Mouse (Mus musculus): ENCODE results near the gene Rack1. TPM values are rescaled to one million over a fixed set of nuclear protein-coding genes. Genes with fewer than 3 reads are reported as not detected.
A peak's percentile ranks its signal among the peaks of the same experiment; 100 is the strongest.
"Not testable (repeated sequence)": the region's sequence is repeated elsewhere in the genome, so short reads cannot be mapped to it uniquely, and the experiment has no call there.

The Rack1 gene
- total and polyA plus RNA-seq, 3 experiments = 1,964 to 7,700 (median 2,188) TPM

DNA sequence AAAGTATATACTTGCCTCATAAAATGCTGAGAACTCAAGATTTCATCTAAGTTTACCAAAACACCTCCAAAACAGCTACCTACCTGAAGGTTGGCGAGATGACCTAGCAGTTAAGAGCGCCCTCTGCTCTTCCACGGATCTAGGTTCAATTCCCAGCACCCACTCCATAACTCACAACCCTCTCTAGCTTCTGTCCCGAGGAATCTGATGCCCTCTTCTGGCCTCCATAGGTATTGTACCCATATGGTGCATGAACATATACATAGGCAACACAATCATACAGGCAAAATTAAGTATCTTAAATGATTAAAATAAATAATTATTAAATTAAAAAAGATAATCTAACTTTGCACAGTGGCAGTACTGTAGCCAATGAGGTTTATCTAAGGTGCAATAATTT lies 17.9 kb upstream of the Rack1 start:
- Histone ChIP-seq H3K4me3 (ENCODE audit: low read depth, low read length) (no peak overlapping the region), H3K36me3 (replicated peaks) (no peaks in the 10 kb centered on the region), H3K4me1 (ENCODE audit: insufficient read depth, low read depth, low read length) (peaks cover 12% of the 10 kb centered on the region), H3K9me3 (replicated peaks) (peaks cover 4% of the 10 kb centered on the region), H3K27me3 (ENCODE audit: insufficient read depth, low read length) (peaks cover 5% of the 10 kb centered on the region; the same call in 1 of the 2 replicates)
- TF ChIP-seq TAL1 (conservative IDR thresholded peaks at IDR 0.05; ENCODE audit: low read depth, low read length) (no peak), GATA1 (IDR thresholded peaks at IDR 0.05; ENCODE audit: borderline replicate concordance, low read length) (no peak), GATA2 (IDR thresholded peaks at IDR 0.05; ENCODE audit: borderline replicate concordance, low read depth, low read length) (no peak)
- ATAC-seq (ENCODE audit: extremely low read depth, insufficient number of reproducible peaks, low FRiP score, poor library complexity, severe bottlenecking) (no peak), DNase-seq (ENCODE audit: low spot score) (no peak)

DNA sequence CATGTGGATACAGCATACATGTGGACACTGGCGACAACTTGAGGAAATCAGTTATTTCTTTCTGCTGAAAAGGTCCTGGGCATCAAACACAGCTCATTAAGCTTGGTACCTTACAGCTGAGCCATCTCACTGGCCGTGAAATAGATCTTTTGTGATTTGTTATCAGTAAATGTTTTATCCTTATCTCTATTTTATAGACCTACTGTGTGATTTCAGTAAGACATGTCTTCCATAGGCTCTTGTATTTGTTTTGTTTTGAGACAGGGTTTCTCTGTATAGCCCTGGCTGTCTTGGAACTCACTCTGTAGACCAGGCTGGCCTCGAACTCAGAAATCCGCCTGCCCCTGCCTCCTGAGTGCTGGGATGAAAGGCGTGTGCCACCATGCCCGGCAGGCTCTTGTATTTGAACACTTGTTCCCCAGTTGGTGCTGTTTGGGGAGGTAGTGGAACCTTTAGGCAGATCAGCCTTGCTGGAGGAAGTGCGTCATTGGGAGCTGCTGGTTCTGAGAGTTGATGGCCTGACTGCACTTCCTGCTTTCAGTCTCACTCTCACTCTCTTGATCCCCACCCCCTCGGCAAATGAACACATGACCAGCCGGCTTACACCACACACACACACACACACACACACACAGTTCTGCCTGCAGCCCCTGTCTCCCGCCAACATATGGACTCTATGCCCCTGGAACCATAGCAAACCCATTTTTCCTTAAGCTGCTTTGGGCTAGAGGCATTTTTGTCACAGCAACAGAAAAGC lies 12.5 kb upstream of the Rack1 start:
- DNase-seq (ENCODE audit: low spot score) (no peak), ATAC-seq (ENCODE audit: extremely low read depth, insufficient number of reproducible peaks, low FRiP score, poor library complexity, severe bottlenecking) (peak; percentile 88)
- TF ChIP-seq TAL1 (conservative IDR thresholded peaks at IDR 0.05; ENCODE audit: low read depth, low read length) = no peak
- TF ChIP-seq GATA1 (IDR thresholded peaks at IDR 0.05; ENCODE audit: borderline replicate concordance, low read length) = no peak
- peaks cover 4% of the 10 kb centered on the region for H3K9me3 ChIP-seq (replicated peaks)
- no peaks in the 10 kb centered on the region for H3K27me3 ChIP-seq (ENCODE audit: insufficient read depth, low read length)
- peak overlapping the region; percentile 39; the same call in 1 of the 2 replicates for H3K4me3 ChIP-seq (ENCODE audit: low read depth, low read length)
- H3K36me3 ChIP-seq (replicated peaks) = no peaks in the 10 kb centered on the region
- H3K4me1 ChIP-seq (ENCODE audit: insufficient read depth, low read depth, low read length) = peaks cover 32% of the 10 kb centered on the region

DNA sequence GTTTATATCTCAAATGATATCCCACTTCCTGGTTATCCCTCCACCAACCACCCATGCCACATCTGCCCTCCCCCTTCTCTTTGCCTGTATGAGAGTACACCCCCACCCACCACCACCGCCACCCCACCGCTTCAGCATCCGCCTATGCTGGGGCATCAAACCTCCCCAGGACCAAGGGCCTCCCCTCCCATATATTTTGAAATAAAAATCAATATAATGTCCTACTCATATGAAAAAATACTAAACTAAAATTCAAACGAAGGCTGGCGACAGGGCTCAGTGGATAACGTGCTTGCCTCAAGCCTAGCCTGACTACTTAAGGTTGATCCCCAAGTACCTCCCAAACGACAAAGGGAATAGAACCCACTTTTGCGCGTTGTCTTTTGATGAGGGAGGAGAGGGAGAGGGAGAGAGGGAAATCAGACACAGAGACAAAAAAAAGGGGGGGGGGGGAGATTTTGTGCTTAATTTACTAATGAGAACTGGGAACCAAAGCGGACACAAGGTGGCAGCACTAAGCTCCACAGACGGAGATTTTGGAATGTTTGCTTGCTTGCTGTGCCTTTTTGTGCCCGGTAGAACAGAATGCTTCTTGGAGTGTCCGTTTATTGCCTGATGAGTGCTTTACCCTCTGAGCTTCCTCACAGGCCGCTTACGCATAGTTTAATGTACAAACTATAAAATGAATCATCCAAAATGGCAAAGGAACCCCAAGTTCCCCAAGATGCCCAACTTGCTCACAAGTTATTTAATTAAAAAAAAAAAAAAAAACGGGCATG lies 11.6 kb upstream of the Rack1 start:
- H3K4me1 ChIP-seq (ENCODE audit: insufficient read depth, low read depth, low read length) = peaks cover 32% of the 10 kb centered on the region
- H3K4me3 ChIP-seq (ENCODE audit: low read depth, low read length) = peak overlapping the region; percentile 39; the same call in 1 of the 2 replicates
- no peaks in the 10 kb centered on the region for H3K27me3 ChIP-seq (ENCODE audit: insufficient read depth, low read length)
- ATAC-seq (ENCODE audit: extremely low read depth, insufficient number of reproducible peaks, low FRiP score, poor library complexity, severe bottlenecking) (no peak), DNase-seq (ENCODE audit: low spot score) (no peak)
- no peak for TF ChIP-seq GATA1 (IDR thresholded peaks at IDR 0.05; ENCODE audit: borderline replicate concordance, low read length)
- peak; percentile 21; the same call in 1 of the 2 replicates for TF ChIP-seq CTCF (IDR thresholded peaks at IDR 0.05; ENCODE audit: low read depth, low read length)
- H3K9me3 ChIP-seq (replicated peaks) = peaks cover 4% of the 10 kb centered on the region
- H3K36me3 ChIP-seq (replicated peaks) = peaks cover 3% of the 10 kb centered on the region

DNA sequence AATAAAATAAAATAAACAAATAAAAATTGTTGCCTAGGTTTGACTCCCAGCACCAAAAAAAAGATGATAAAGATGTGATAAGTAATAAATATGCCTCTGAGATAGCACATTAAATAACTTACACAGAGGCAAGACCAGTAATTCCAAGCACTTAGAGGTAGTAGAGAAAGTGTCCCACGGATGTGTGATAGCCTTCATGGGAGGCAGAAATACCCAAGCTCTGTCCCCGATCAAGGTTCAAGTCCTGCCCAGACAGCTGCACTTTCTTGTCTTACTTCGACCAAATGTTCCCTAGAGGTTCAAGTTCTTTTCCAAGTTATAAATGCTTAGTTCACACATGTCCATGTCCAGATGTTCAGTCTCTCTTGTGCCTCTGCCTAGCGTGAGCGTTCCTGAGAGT lies 10.9 kb upstream of the Rack1 start:
- no peak for DNase-seq (ENCODE audit: low spot score)
- H3K9me3 ChIP-seq (replicated peaks) = peaks cover 4% of the 10 kb centered on the region

DNA sequence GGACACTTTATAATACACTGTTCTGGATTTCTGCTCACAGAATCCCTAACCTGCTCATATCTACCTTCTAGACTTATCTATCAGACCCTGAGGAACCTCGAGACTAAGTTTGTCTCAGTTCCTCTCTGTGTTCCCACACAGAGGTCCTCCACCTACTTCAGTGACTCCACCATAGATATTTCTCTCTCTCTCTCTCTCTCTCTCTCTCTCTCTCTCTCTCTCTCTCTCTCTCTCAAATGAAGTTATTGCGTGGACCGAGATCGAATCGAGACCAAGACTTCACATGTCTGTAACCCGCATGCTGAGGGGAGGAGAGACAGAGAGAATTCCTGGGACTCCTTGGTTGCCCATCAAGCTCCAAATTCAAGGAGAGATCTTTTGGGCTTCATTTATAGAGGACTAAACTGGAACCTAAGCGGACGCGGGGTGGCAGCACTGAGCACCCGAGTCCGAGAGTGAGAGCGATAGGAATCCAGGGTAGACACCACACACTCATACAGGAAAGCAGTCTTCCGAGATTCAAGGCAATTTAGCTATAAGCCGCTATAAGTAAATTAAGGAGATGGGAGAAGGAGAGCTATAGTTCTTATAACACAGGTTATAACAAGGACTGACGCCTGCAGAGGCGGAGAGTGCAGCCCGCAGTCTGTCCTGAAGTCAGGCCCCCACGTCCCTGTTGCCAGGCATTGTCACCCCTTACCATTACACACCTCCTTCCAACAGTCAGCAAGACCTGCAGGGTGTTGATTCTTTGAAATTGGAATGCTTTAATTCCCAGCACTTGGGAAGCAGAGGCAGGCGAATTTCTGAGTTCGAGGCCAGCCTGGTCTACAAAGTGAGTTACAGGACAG lies 9.9 kb upstream of the Rack1 start:
- peaks cover 4% of the 10 kb centered on the region for H3K9me3 ChIP-seq (replicated peaks)
- no peaks in the 10 kb centered on the region for H3K27me3 ChIP-seq (ENCODE audit: insufficient read depth, low read length)
- peaks cover 30% of the 10 kb centered on the region for H3K4me1 ChIP-seq (ENCODE audit: insufficient read depth, low read depth, low read length)
- TF ChIP-seq POLR2AphosphoS5 (IDR thresholded peaks at IDR 0.05; ENCODE audit: insufficient replicate concordance, low read depth, low read length) = no peak
- TF ChIP-seq GATA2 (IDR thresholded peaks at IDR 0.05; ENCODE audit: borderline replicate concordance, low read depth, low read length) = no peak
- TF ChIP-seq GATA1 (IDR thresholded peaks at IDR 0.05; ENCODE audit: borderline replicate concordance, low read length) = no peak
- peak; percentile 77 for TF ChIP-seq CTCF (IDR thresholded peaks at IDR 0.05; ENCODE audit: low read depth, low read length)
- TF ChIP-seq TAL1 (conservative IDR thresholded peaks at IDR 0.05; ENCODE audit: low read depth, low read length) = no peak
- H3K36me3 ChIP-seq (replicated peaks) = peaks cover 11% of the 10 kb centered on the region
- no peak overlapping the region; the same call in 1 of the 2 replicates for H3K4me3 ChIP-seq (ENCODE audit: low read depth, low read length)
- DNase-seq (ENCODE audit: low spot score) (peak; percentile 67), ATAC-seq (ENCODE audit: extremely low read depth, insufficient number of reproducible peaks, low FRiP score, poor library complexity, severe bottlenecking) (no peak)

More for the DNA sequence above, 10.9 kb upstream of the Rack1 start:
- no peak for ATAC-seq (ENCODE audit: extremely low read depth, insufficient number of reproducible peaks, low FRiP score, poor library complexity, severe bottlenecking)
- H3K27me3 ChIP-seq (ENCODE audit: insufficient read depth, low read length) = no peaks in the 10 kb centered on the region
- no peak overlapping the region for H3K4me3 ChIP-seq (ENCODE audit: low read depth, low read length)
- peaks cover 6% of the 10 kb centered on the region for H3K36me3 ChIP-seq (replicated peaks)
- TF ChIP-seq GATA2 (IDR thresholded peaks at IDR 0.05; ENCODE audit: borderline replicate concordance, low read depth, low read length) (no peak), POLR2AphosphoS5 (IDR thresholded peaks at IDR 0.05; ENCODE audit: insufficient replicate concordance, low read depth, low read length) (no peak), CTCF (IDR thresholded peaks at IDR 0.05; ENCODE audit: low read depth, low read length) (no peak), GATA1 (IDR thresholded peaks at IDR 0.05; ENCODE audit: borderline replicate concordance, low read length) (no peak)
- peaks cover 32% of the 10 kb centered on the region for H3K4me1 ChIP-seq (ENCODE audit: insufficient read depth, low read depth, low read length)

DNA sequence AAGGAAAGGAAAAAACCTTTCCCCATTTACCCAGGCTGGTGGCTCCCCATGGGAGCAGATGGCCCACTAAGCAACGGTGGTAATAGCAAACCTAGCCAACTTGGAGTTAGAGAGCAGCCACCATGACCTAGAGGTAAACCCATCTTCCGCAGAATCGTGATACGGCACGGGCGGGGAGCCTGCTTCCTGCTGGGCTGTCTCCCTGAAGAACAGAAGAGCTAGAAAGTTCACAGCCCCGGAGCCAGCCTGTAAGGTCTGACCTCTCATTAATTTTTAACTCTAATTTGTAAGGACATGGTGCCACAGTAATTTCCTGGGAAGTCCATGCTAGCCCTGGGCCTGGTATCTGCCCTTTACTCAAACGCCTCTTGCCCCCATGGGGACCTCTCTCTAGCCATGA lies 9.2 kb upstream of the Rack1 start:
- Histone ChIP-seq H3K36me3 (replicated peaks) (peaks cover 11% of the 10 kb centered on the region), H3K4me3 (ENCODE audit: low read depth, low read length) (no peak overlapping the region), H3K4me1 (ENCODE audit: insufficient read depth, low read depth, low read length) (peaks cover 31% of the 10 kb centered on the region), H3K9me3 (replicated peaks) (no peaks in the 10 kb centered on the region), H3K27me3 (ENCODE audit: insufficient read depth, low read length) (no peaks in the 10 kb centered on the region)
- DNase-seq (ENCODE audit: low spot score) (no peak), ATAC-seq (ENCODE audit: extremely low read depth, insufficient number of reproducible peaks, low FRiP score, poor library complexity, severe bottlenecking) (no peak)
- TF ChIP-seq TAL1 (conservative IDR thresholded peaks at IDR 0.05; ENCODE audit: low read depth, low read length) (no peak), GATA1 (IDR thresholded peaks at IDR 0.05; ENCODE audit: borderline replicate concordance, low read length) (no peak), CTCF (IDR thresholded peaks at IDR 0.05; ENCODE audit: low read depth, low read length) (no peak), GATA2 (IDR thresholded peaks at IDR 0.05; ENCODE audit: borderline replicate concordance, low read depth, low read length) (no peak), POLR2AphosphoS5 (IDR thresholded peaks at IDR 0.05; ENCODE audit: insufficient replicate concordance, low read depth, low read length) (no peak)

DNA sequence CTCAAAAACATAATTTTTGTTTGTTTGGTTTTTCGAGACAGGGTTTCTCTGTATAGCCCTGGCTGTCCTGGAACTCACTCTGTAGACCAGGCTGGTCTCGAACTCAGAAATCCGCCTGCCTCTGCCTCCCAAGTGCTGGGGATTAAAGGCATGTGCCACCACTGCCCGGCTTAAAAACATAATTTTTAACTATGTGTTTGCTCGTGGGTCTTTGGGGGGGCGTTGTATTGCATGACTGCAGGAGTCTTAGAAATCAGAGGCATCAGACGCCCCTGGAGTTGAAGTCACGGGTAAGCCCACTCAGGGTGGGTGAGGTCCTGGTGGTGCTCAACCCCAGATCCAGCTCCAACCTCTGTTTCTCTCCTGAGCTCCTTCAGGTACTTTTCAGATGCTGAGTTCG lies 8.2 kb upstream of the Rack1 start:
- H3K4me1 ChIP-seq (ENCODE audit: insufficient read depth, low read depth, low read length) = peaks cover 40% of the 10 kb centered on the region
- H3K36me3 ChIP-seq (replicated peaks) = peaks cover 14% of the 10 kb centered on the region
- H3K27me3 ChIP-seq (ENCODE audit: insufficient read depth, low read length); H3K4me3 ChIP-seq (ENCODE audit: low read depth, low read length); H3K9me3 ChIP-seq (replicated peaks); ATAC-seq (ENCODE audit: extremely low read depth, insufficient number of reproducible peaks, low FRiP score, poor library complexity, severe bottlenecking); DNase-seq (ENCODE audit: low spot score): not testable (repeated sequence)

Measured in G1E (cell line).